Mouse (Mus musculus): Measurements from ENCODE around the gene Mettl6. TPM values are rescaled to one million over a fixed set of nuclear protein-coding genes. Genes with fewer than 3 reads are reported as not detected.

Gene Mettl6
- total RNA-seq, 4 experiments from 2014 or later, result 30.8 to 37.8 (median 34.0) TPM

DNA sequence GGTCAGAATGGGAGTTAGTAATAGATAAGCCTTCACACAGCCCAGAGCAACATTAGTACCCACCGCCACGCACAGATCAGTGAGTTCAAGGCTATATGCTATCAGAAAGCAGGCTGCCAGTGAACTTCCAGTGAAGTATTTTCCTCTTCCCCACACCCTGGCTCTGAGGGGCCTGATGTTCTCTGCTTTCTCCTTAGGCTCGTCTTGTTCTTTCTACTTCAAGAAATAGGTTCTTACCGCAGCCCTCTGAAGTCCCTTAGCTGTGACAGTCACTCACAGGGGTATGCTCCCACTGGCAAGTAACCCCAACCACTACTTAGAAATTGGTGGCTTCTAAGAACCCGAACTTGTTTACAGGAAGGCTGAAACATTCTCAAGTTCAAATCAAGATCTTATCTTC lies 61.7 kb downstream of the Mettl6 start:
- no peak for DNase-seq (ENCODE audit: low spot score in 2 of 2)

DNA sequence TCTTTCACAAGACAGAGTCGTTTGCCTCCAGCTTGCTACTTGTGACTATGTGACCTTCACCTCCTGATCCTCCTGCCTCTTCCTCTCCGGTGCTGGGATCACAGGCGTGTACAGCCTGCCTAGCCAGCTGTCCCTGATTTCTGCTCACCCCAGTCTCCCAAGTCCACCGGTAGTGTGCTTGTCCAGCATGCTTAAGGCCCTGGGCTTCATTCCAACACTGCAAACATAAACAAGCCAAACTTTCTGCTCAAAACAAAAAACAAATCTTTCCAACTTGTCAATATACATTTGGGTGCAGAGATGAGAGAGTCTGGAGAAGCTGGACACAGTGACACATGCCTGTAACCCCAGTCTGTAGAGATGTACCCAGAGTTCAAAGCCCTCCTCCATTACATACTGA lies 62.4 kb downstream of the Mettl6 start:
- no peak for DNase-seq (ENCODE audit: low spot score in 2 of 2)

DNA sequence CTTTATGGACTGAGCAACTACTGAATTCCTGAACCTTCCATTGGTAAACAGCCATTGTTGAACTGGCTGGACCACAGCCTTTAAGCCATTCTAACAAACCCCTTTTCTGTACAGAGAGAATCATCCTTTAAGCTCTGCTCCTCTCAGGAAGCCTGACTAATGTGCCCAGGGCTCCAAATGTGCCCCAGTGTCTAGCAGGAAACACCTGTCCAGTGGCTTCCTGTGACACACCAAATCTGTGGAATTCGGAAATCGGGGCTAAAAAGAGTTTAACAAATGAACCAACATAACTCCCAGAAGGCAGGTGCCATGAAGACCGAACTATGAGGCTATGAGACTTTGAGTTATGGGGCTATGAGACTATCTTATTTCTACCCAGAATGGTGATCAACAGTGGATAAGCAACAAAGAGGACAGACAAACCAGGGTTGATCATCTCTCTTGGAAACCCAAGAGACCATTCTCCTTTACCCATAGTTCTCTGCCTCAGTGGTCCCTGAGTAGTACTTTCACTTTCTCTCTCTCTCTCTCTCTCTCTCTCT lies 63.0 kb downstream of the Mettl6 start:
- no peak for DNase-seq (ENCODE audit: low spot score in 2 of 2)

DNA sequence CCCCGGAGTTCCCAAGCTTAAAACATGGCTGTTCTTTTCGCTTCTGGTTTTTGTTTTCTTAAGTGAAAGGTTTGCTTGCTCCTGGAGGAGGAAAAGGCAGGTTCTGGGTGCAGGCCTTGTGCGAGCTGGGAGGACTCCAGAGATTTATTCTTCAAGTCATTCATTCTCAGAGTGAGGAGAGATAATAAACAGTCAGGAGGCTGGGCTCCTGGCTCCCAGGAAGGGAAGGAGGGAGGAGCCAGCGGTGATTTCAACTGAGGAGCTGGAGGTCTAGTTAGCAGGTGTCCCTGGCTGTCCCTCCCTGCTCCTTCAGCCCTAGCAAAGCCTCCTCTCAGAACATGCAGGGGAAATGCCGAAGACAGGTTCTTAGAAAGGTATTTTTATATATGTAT lies 65.8 kb downstream of the Mettl6 start:
- no peak for DNase-seq (ENCODE audit: low spot score in 2 of 2)

DNA sequence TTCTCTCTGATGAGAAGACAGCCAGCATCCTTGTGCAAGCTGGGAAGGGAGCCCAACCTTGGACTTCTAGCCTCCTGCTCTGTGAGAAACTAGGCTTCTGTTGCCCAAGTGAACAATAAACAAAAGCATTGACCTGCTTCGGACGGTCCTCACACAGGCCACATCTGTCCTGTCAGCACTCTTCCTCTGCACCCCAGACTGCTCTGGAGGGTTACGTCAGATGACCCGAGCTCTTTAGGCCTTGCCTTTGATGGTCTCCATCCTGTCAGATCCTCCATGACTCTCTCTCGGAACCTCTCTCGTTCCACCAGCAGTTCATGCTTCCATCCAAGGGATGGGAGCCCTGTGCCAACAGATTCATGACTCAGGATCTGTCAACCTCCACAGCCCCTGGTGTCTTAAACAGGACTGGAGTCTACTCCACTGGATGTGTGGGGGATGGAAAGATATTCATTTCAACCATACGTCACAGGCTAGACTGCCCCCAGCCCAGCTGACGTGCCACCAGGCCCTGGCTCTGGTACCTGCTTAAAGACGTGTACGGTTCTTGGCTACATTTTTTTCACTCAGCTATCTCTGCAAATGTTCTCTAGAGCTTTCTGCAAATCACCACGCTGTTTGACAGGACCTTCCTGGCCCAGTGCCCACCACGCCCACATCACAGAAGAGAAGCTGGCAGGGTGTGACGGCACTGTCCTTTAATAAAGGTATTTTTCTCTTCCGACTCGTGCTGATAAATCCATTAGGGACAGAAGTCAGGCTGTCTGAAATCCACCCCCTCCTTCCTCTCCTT lies 66.4 kb downstream of the Mettl6 start:
- DNase-seq (ENCODE audit: low spot score in 2 of 2), result peak; percentile 67 to 78

Other genes starting within 250 kb of the Mettl6 start
- gene Phf7, start 243.7 kb downstream of the Mettl6 start, total RNA-seq (2022), result 1 to 10 TPM; 5.1 to 6.3 (median 5.7) TPM
- 100 to 1,000 TPM; 131 to 140 (median 137) TPM for gene Bap1, start 243.6 kb downstream of the Mettl6 start, total RNA-seq (2022)
- gene Dnah1, start 171.1 kb downstream of the Mettl6 start, total RNA-seq (2022), result 1 to 10 TPM; 4.9 to 7.0 (median 5.6) TPM
- gene Capn7, start 158.4 kb downstream of the Mettl6 start, total RNA-seq (2022), result 10 to 100 TPM; 30.4 to 33.8 (median 31.8) TPM
- 10 to 100 TPM; 44.6 to 70.2 (median 56.1) TPM for gene Sh3bp5, start 59.0 kb downstream of the Mettl6 start, total RNA-seq (2022)
- gene Eaf1, start 641 bp downstream of the Mettl6 start, total RNA-seq (2022), result 10 to 100 TPM; 12.5 to 16.6 (median 13.3) TPM
- gene Colq, start 96.3 kb upstream of the Mettl6 start, total RNA-seq (2022), result 1 to 10 TPM in 2 of 4 experiments, under 1 TPM in 2; 0.82 to 1.6 (median 1.2) TPM
- gene Gm49387, start 145.8 kb upstream of the Mettl6 start, total RNA-seq (2022), result not detected
- gene Btd, start 146.0 kb upstream of the Mettl6 start, total RNA-seq (2022), result 10 to 100 TPM; 10.5 to 13.9 (median 11.4) TPM
- 10 to 100 TPM in 2 of 4 experiments, 1 to 10 TPM in 2; 6.4 to 10.4 (median 9.8) TPM for gene Hacl1, start 146.2 kb upstream of the Mettl6 start, total RNA-seq (2022)